Mouse (Mus musculus) embryonic stem cell, embryonic (primary cell): ENCODE data around the gene Sema3f.

Experiments used
- CTCF ChIA-PET, 4 experiments: fragments of 300-600 bp in 2 of 4; fragments of 350-600 bp in 2 of 4; sonication (Branson Sonifier 250); formaldehyde crosslinking; loops; one replicate each; lab custom pipeline; 2022; ENCODE audit warnings: inconsistent platforms in 2 of 4; lab: Charles Lee
- POLR2A ChIA-PET, 4 experiments: fragments of 300-600 bp in 2 of 4; fragments of 350-600 bp in 2 of 4; sonication (Branson Sonifier 250); formaldehyde crosslinking; loops; one replicate each; lab custom pipeline; 2022; ENCODE audit warnings: antibody characterized with exemption in 4 of 4, inconsistent platforms in 1 of 4; lab: Charles Lee

Sema3f gene

DNA sequence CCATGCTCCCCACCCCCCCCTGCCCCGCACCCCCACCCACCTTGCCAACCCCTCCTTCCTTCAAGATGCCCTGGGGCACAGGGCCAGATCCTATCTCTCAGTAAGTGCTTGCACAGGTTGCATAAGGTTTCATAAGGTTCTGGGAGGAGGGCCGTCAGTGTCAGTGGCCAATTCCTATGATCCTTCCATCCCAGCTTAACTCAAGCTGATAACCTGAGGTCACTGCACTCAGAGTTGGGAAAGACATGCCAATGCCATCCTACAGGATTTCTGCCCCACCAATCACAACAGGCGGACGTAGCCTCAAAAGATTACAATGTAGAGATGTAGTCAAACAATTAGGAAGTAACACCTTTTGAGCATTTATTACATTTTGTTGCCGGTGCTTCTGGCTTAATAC is 21.9 kb downstream of the Sema3f start:
- CTCF ChIA-PET, result interaction anchor here in 2 of 4 experiments (0.8 to 1.7 kb wide), 4 partner anchors 11 to 52 kb away, joined by 3 to 5 read pairs (median 4); no protein-coding TSS in a partner anchor
- POLR2A ChIA-PET, result interaction anchor here in 2 of 4 experiments (0.8 to 2.7 kb wide), 5 partner anchors 8 to 47 kb away, joined by 3 to 7 read pairs (median 4); no protein-coding TSS in a partner anchor

DNA sequence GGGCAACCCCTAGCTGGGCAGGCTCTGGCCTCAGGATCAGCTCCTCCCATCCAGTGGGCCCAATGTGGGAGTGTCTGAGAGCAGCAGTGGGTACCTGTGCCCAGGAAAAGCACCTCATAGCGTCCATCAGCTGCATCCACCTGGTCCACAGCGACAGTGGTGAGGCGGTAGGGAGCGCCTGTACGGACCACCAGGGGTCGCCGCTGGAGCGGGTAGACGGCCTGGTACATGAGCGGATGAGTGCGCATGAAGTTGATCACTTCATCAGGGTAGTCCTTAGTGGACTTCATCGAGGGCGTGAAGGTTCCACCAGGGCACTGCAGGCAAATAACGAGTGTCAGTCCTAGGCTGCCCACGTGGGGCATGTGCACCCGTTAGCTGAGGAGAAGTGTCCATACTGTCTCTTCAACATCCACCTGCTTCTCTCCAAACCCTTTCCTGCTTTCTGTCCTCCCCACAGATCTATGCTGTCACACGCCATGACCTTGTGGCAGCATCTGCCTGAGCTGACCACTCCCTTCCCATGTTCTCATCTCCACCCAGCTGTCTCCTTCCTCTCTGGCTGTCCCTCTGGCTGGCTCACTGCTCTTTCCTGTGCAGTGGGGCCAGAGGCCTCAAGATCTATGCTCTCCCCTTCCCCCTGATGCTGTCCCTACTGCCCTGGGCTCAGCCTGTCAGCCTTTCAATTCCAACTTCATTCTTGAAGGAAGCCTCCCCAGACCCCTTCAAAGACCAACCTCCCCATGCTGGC is 24.9 kb downstream of the Sema3f start:
- ChIA-PET POLR2A (interaction anchor here in 3 of 4 experiments (0.8 to 1.8 kb wide), 9 partner anchors 16 to 87 kb away, joined by 3 to 4 read pairs (median 3); no protein-coding TSS in a partner anchor), CTCF (interaction anchor here (0.5 to 2.8 kb wide), 30 partner anchors 8 to 410 kb away, joined by 3 to 38 read pairs (median 5); partner anchors contain the start of gene Amigo3 (in 1 of the 4))

- POLR2A ChIA-PET, result interaction anchor here in 1 of 4 experiments (0.9 to 1.2 kb wide), 3 partner anchors 9 to 32 kb away, joined by 3 to 5 read pairs (median 3); no protein-coding TSS in a partner anchor
- CTCF ChIA-PET, result interaction anchor here in 3 of 4 experiments (0.6 to 1.6 kb wide), 10 partner anchors 8 to 600 kb away, joined by 3 to 6 read pairs (median 3); no protein-coding TSS in a partner anchor
These were observed 27.9 kb downstream of the Sema3f start for GRCm38 (mm10) chr9:107682405-107682804.

GRCm38 (mm10) chr9:107679501-107679900 is 30.8 kb downstream of the Sema3f start, which contains the start of gene Gnat1:
Gene Gnat1 (minus strand): TSS chr9:107679712.
- POLR2A ChIA-PET, result interaction anchor here in 3 of 4 experiments (0.5 to 6.3 kb wide), 4 partner anchors 15 to 188 kb away, joined by 3 to 44 read pairs (median 3); no protein-coding TSS in a partner anchor

GRCm38 (mm10) chr9:107678861-107679260 is 31.4 kb downstream of the Sema3f start:
- ChIA-PET CTCF (interaction anchor here in 2 of 4 experiments (0.7 to 2.4 kb wide), 6 partner anchors 8 to 59 kb away, joined by 3 to 14 read pairs (median 4); partner anchors contain the start of gene Slc38a3 (in 1 of the 2)), POLR2A (interaction anchor here in 3 of 4 experiments (0.5 to 6.3 kb wide), 4 partner anchors 14 to 189 kb away, joined by 3 to 44 read pairs (median 3); no protein-coding TSS in a partner anchor)

More at GRCm38 (mm10) chr9:107679501-107679900, 30.8 kb downstream of the Sema3f start, which contains the start of gene Gnat1:
- CTCF ChIA-PET, result interaction anchor here in 3 of 4 experiments (0.5 to 1.4 kb wide), 6 partner anchors 23 to 374 kb away, joined by 3 to 8 read pairs (median 3); partner anchors contain the start of gene Amigo3 (in 1 of the 3)

DNA sequence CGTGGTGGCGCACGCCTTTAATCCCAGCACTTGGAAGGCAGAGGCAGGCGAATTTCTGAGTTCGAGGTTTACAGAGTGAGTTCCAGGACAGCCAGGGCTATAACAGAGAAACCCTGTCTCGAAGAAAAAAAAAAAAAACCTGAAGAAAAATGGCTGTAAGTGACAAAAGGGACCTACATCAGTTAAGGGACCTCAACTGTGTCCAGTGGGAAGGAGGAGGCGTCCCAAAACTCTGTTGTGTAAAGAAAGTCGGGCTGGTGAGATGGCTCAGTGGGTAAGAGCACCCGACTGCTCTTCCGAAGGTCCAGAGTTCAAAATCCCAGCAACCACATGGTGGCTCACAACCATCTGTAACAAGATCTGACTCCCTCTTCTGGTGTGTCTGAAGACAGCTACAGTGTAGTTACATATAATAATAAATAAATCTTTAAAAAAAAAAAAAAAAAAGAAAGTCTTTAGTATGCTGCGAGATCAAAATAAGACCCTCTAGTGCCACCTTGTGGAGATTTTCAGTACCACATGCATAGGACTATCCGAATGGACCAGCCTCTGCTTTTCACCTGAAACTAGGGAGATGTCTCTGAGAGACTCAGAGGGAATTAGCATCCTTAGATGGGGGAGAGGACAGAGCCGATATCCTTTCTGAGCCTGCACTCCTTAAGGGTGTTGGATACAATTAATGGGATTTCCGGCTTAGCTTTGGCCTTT is 32.3 kb downstream of the Sema3f start:
- POLR2A ChIA-PET, result interaction anchor here in 3 of 4 experiments (0.7 to 6.3 kb wide), 21 partner anchors 10 to 70 kb away, joined by 3 to 44 read pairs (median 4); no protein-coding TSS in a partner anchor
- CTCF ChIA-PET, result interaction anchor here (0.6 to 5.0 kb wide), 92 partner anchors 9 to 389 kb away, joined by 3 to 121 read pairs (median 5); partner anchors contain the start of genes Gnai2 (in 3 of the 4), Slc38a3 (in 3 of the 4), Hyal3 (in 2 of the 4) and 6430571L13Rik (in 1 of the 4)

DNA sequence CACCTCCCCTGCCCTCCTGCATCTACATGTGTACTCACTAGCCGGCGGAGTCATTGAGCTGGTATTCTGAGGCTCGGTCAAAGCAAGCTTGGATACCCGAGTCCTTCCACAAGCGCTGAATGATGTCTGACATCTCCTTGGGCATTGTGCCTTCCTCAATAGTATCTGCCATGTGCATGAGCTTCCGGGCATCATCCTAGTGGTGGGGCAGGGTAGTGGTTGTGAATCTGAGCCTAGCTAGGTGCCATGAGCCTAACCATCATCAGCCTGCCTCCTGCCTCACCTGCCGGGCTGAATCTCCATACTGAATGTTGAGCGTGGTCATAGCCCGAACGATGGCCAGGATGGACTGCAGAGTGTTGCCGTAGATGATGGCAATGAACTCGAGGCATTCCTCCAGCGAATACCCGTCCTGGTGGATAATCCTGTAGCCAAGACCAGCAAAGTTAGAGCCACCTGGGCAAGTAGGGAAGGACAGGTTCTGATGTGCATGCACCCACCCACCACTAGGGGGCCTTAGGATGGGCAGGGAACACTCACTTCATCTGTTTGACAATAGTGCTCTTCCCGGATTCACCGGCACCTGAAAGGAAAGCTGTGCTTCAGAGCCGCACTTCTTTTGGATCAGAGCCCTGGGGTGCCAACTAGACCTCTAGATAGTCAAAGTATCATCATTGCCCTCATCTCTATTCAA is 33.0 kb downstream of the Sema3f start:
- POLR2A ChIA-PET, result interaction anchor here in 3 of 4 experiments (0.6 to 6.3 kb wide), 28 partner anchors 9 to 81 kb away, joined by 3 to 44 read pairs (median 4); partner anchors contain the start of gene Sema3b (in 1 of the 3)
- CTCF ChIA-PET, result interaction anchor here (0.6 to 5.0 kb wide), 101 partner anchors 8 to 1799 kb away, joined by 3 to 121 read pairs (median 4); partner anchors contain the start of genes Gnai2 (in 3 of the 4), Slc38a3 (in 3 of the 4), Hyal3 (in 2 of the 4) and 6430571L13Rik (in 1 of the 4)

GRCm38 (mm10) chr9:107676302-107676701 is 34.0 kb downstream of the Sema3f start:
- CTCF ChIA-PET, result interaction anchor here (0.6 to 5.0 kb wide), 55 partner anchors 8 to 1084 kb away, joined by 3 to 121 read pairs (median 7); partner anchors contain the start of genes Slc38a3 (in 3 of the 4), Cyb561d2 (in 1 of the 4), Gnai2 (in 1 of the 4) and Hyal3 (in 1 of the 4)
- POLR2A ChIA-PET, result interaction anchor here in 3 of 4 experiments (0.8 to 6.3 kb wide), 22 partner anchors 12 to 785 kb away, joined by 3 to 44 read pairs (median 4); partner anchors contain the start of genes Ifrd2 (in 2 of the 3), Gnai2 (in 1 of the 3), Manf (in 1 of the 3) and Sema3b (in 1 of the 3)

DNA sequence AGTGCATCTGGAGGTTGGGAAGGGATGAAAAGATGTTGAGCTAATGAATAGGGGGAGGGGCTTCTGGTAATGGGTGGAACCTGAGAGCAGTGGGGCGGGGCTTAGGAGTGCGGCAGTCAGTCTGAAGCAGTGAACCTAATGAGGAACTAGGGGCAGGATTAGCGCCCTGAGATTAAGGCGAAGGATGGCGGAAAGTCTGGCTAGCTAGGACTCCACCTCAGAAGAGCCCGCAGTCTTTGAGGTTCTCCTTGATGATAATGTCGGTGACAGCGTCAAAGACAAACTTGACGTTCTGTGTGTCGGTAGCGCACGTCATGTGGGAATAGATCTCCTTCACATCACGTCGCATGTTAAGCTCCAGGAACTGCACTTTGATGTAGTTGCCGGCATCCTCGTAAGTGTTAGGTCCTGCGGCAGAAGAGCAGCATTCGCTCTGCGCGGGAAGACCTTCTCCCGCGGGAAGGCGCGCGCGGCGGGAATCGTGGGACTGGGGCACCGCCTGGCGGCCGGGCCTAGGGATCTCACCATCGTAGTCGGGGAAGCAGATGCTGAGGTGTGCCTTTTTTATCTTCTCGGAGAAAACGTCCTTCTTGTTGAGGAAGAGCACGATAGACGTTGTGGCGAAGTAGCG is 34.5 kb downstream of the Sema3f start:
- ChIA-PET CTCF (interaction anchor here (0.5 to 5.0 kb wide), 59 partner anchors 8 to 379 kb away, joined by 3 to 121 read pairs (median 5); partner anchors contain the start of genes Slc38a3 (in 2 of the 4), Cyb561d2 (in 1 of the 4), Hyal3 (in 1 of the 4) and Ifrd2 (in 1 of the 4)), POLR2A (interaction anchor here (0.6 to 6.3 kb wide), 37 partner anchors 9 to 784 kb away, joined by 3 to 44 read pairs (median 4); partner anchors contain the start of genes Ifrd2 (in 2 of the 4), Gnai2 (in 1 of the 4), Hyal3 (in 1 of the 4) and Manf (in 1 of the 4))

- CTCF ChIA-PET, result interaction anchor here (0.5 to 5.0 kb wide), 42 partner anchors 7 to 378 kb away, joined by 3 to 121 read pairs (median 4); partner anchors contain the start of genes Ifrd2 (in 1 of the 4), Sema3f (in 1 of the 4) and Slc38a3 (in 1 of the 4)
- POLR2A ChIA-PET, result interaction anchor here (0.7 to 6.3 kb wide), 27 partner anchors 8 to 783 kb away, joined by 3 to 44 read pairs (median 4); partner anchors contain the start of genes Gnai2 (in 1 of the 4), Hyal3 (in 1 of the 4), Manf (in 1 of the 4) and Tmem115 (in 1 of the 4)
These were observed 35.5 kb downstream of the Sema3f start for GRCm38 (mm10) chr9:107674609-107675429.

DNA sequence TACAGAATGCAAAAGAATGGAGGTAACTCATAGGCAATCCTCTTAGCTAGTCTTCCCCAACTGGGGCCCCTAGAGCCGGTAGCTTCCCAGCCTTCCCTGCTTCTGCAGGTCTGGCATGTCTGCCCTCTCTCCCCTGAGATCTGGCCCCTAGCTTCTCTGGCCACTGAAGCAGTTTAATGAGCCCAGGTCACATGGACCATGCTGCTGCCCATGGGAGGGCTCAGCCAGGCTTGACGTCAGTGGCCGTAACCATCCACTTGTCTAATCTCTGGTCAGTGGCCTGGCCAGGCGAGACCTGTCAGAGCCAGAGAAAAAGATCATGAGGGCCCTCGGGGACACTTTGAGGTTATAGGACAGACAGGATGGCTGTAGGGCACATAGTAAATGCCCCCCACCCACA is 40.0 kb downstream of the Sema3f start:
- CTCF ChIA-PET, result interaction anchor here in 1 of 4 experiments (1.1 to 2.1 kb wide), 2 partner anchors 30 to 35 kb away, joined by 3 to 5 read pairs; partner anchors contain the start of gene Gnai2
- POLR2A ChIA-PET, result interaction anchor here in 1 of 4 experiments (1.5 kb wide), 1 partner anchor 27 kb away, joined by 4 read pairs; no protein-coding TSS in a partner anchor

- ChIA-PET POLR2A (interaction anchor here in 1 of 4 experiments (0.9 to 1.6 kb wide), 5 partner anchors 10 to 24 kb away, joined by 3 to 5 read pairs (median 4); no protein-coding TSS in a partner anchor), CTCF (interaction anchor here in 3 of 4 experiments (0.5 to 3.6 kb wide), 7 partner anchors 7 to 54 kb away, joined by 3 to 23 read pairs (median 11); partner anchors contain the start of gene Gnai2 (in 1 of the 3))
These were observed 40.8 kb downstream of the Sema3f start, which contains the start of gene Slc38a3 for GRCm38 (mm10) chr9:107669480-107669945. Gene Slc38a3 (minus strand): TSS chr9:107669530.

GRCm38 (mm10) chr9:107668916-107669315 is 41.4 kb downstream of the Sema3f start:
- ChIA-PET CTCF (interaction anchor here (0.5 to 3.6 kb wide), 9 partner anchors 8 to 800 kb away, joined by 3 to 23 read pairs (median 9); partner anchors contain the start of gene Gnai2 (in 1 of the 4)), POLR2A (interaction anchor here in 2 of 4 experiments (0.7 to 1.7 kb wide), 11 partner anchors 9 to 94 kb away, joined by 3 to 5 read pairs (median 5); partner anchors contain the start of genes Hyal1 (in 1 of the 2) and Ifrd2 (in 1 of the 2))

DNA sequence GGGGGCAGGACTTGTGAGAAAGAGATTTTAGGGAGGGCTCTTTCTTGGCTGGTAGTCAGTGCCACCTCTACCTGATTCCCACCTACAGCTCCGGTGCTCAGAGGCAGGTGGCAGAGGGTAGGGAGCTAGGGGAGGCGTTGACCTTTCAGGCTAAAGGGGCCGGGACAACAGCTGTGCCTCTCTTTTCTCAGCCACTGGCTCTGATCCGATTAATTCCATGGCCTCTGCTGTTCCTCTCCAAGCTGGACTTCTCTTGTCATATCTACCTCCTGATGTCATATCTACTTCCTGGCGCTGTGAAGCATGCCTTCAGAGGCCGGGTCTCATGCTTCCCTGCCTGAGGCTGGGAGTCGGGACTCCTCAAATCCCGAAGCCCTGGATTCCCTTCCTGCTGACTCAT is 42.3 kb downstream of the Sema3f start:
- POLR2A ChIA-PET, result interaction anchor here in 2 of 4 experiments (0.6 to 1.7 kb wide), 11 partner anchors 9 to 106 kb away, joined by 3 to 5 read pairs (median 4); partner anchors contain the start of genes Hyal1 (in 1 of the 2) and Ifrd2 (in 1 of the 2)
- CTCF ChIA-PET, result interaction anchor here (0.6 to 3.6 kb wide), 7 partner anchors 9 to 42 kb away, joined by 3 to 23 read pairs (median 11); no protein-coding TSS in a partner anchor
